Mouse (Mus musculus) heart, postnatal 0 days (tissue): ENCODE results near the gene Cep295nl.

ENCODE experiments used
- CTCF ChIP-seq: IDR thresholded peaks from 2 replicates; pipeline ENCODE4 v1.5.1; 2016; ENCODE audit warnings: antibody characterized with exemption, control low read depth, low read depth
- EP300 ChIP-seq: IDR thresholded peaks from 2 replicates; pipeline ENCODE4 v1.6.1; 2016; ENCODE audit warnings: antibody characterized with exemption, low read depth

- TF ChIP-seq CTCF, result no peak
- TF ChIP-seq EP300, result no peak
Measured at GRCm38 (mm10) chr11:118289562-118289961, 52.7 kb downstream of the Cep295nl start.
